Mouse (Mus musculus): ENCODE results near the gene Cd200r3.

Gene Cd200r3

GRCm38 (mm10) chr16:44984111-44984510, 40.6 kb downstream of the Cd200r3 start:
- in situ Hi-C loops (cut with MboI; ENCODE audit: low pct_unique_long_range_greater_than_20kb in 1 of 2, low sequenced_read_pairs in 2 of 2, unreplicated experiment in 1 of 2) = no loop called here

DNA sequence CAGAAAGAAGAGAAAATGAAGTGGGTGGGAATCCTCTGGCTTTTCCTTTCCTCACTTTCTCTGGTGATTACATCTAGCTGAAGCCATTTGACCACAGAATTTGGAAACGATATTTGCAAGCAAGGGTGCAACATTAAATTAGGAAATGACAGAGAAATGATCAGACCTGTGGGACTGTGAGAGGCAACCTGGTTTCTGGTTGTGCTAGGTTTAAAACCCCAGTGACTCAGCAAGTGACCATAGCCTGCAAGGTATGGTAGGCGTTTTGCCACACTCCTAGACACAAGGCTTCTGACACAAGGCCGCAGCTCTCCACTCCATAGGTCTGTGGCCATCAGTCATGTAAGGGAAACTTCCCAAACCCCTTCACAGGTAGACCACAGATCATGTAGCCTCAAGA, 41.4 kb downstream of the Cd200r3 start:
- in situ Hi-C loops (cut with MboI; ENCODE audit: low pct_unique_long_range_greater_than_20kb in 1 of 2, low sequenced_read_pairs in 2 of 2, unreplicated experiment in 1 of 2) = no loop called here

- in situ Hi-C loops (cut with MboI; ENCODE audit: low pct_unique_long_range_greater_than_20kb in 1 of 2, low sequenced_read_pairs in 2 of 2, unreplicated experiment in 1 of 2) = no loop called here
Observed at GRCm38 (mm10) chr16:44986029-44986428, 42.6 kb downstream of the Cd200r3 start.

DNA sequence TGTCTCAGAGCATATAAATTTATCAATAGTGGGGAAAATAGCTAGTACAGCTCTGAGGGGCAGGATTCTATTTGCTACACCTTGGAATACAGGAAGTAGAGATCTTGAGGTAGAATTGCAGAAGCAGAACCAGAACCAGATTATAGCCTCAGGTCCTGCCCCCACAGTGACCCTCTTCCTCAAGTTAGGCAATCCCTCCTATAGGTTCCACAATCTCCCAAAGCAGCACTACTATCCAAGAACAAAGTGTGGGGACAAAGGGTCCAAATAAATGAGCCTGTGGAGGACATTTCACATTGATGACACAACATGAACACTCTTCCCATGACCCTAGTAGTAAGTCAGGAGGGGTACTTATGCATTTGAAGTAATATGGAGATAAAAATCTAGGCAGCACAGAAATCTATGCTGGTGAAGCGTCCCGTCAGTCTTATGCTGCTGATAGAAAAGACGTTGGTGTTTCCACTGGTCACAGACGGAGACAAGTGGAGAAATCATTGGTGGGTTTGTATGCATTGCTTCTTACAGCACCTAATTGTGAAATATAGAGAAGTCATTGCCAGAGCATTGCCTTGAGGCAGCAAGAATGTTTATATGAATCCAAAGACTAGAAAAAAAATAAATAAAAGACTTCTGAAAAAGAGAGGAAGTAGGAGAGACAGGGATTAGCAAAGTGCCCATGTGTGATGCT, 45.3 kb downstream of the Cd200r3 start:
- in situ Hi-C loops (cut with MboI; ENCODE audit: low pct_unique_long_range_greater_than_20kb in 1 of 2, low sequenced_read_pairs in 2 of 2, unreplicated experiment in 1 of 2) = no loop called here

DNA sequence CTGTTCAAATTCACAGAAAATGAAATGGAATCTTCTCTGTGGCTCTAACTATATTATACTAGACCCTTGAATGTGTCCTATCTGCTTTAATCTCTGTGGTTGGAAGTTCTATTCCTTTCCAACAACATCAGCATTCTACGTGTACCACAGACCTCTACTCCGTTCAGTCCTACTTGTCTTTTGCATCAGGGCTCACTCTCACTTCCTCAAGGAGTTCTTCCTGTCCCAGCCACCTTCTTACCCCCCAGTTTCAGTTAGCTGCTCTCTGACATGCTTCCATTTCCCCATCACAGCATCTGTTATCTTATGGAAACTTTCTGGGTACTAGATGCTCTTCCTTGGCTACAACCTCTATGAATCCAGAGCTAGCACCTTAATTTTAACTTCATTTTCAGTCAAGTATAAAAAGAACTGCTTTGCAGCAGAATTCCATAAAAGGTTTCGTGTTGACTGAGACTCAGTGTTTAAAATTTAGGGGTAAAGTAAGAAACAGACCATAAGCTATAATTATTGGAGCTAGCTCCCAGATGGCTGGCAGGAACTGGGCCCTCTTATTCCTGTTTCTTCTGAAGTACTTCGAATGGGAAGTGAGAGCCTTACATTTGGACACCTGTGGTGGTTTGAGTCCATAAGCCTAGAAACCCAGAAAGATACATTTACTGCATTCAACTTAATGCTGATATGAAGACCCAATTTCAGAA, 50.0 kb downstream of the Cd200r3 start:
- in situ Hi-C loops (cut with MboI; ENCODE audit: low pct_unique_long_range_greater_than_20kb in 1 of 2, low sequenced_read_pairs in 2 of 2, unreplicated experiment in 1 of 2) = no loop called here

DNA sequence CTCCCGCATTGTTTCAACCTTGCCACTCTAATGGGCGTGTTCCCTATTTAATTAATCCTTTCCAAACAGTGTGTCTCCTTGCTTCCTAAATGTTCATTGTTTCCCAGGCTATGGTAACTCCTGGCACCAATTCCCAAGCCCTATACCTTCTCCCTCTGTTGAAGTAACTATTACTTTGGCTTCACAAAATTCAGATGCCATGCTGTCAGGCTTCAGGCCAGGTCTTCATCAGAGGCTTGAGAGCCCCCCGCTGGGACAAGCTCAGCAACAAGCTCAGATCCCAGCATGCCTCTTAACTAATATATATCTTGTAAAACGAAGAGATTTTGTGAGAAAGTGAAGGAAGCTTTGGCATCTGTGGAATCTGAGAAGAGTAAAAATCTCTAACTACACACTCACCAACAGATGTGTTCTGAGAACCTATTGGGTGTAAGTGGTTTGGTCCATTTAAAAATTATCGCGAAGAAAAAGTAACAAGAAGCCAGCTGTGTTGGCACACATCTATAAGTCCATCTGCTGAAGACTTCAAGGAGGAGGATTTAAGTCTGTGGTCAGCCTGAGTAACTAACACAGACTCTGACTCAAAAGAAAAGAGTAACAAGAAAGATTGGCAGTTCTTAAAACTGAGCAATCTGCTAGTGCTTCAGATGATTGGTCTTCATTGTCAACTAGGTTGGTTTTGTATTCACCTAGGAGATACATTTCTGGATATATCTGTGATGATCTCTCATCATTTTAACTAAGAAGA, 50.9 kb downstream of the Cd200r3 start:
- in situ Hi-C loops (cut with MboI; ENCODE audit: low pct_unique_long_range_greater_than_20kb in 1 of 2, low sequenced_read_pairs in 2 of 2, unreplicated experiment in 1 of 2) = no loop called here

DNA sequence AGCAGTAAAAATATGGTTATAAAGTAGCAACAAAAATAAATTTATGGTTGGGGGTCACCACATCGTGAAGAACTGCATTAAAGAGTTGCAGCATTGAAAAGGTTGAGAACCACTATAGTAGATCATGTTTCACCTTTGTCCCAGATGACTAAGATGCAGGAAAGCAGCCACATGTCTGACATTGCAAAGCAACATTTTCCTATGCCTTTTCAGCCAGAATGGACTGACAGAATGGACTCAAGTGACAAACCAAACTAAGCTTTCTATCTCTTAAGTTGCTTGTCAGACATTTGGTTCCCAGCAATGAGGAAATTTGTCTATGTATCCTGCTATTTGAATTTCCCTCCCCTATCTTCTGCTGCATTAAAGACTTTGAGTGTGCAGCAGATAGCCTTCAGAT, 51.6 kb downstream of the Cd200r3 start:
- in situ Hi-C loops (cut with MboI; ENCODE audit: low pct_unique_long_range_greater_than_20kb in 1 of 2, low sequenced_read_pairs in 2 of 2, unreplicated experiment in 1 of 2) = no loop called here

- in situ Hi-C loops (cut with MboI; ENCODE audit: low pct_unique_long_range_greater_than_20kb in 1 of 2, low sequenced_read_pairs in 2 of 2, unreplicated experiment in 1 of 2) = no loop called here
Observed at GRCm38 (mm10) chr16:44996701-44997100, 53.2 kb downstream of the Cd200r3 start.

DNA sequence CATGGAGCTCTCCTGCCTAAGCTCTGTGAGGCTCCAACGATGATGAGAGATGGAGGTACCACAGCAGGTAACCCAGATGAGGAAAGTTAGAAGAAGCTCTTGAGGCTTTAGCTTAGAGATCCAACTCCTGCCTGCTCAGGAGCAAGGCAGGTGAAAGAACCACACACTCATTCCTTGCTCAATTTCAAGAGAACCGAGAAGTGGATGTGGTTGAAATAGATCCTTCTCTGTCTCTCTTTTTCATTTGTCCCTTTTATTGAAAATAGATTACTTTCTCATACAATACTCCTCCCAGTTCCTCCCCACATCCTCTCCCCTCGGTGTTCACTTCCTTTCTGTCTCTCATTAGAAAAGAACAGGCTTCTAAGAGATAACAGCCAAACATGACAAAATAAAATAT, 56.1 kb downstream of the Cd200r3 start:
- in situ Hi-C loops (cut with MboI; ENCODE audit: low pct_unique_long_range_greater_than_20kb in 1 of 2, low sequenced_read_pairs in 2 of 2, unreplicated experiment in 1 of 2) = no loop called here

DNA sequence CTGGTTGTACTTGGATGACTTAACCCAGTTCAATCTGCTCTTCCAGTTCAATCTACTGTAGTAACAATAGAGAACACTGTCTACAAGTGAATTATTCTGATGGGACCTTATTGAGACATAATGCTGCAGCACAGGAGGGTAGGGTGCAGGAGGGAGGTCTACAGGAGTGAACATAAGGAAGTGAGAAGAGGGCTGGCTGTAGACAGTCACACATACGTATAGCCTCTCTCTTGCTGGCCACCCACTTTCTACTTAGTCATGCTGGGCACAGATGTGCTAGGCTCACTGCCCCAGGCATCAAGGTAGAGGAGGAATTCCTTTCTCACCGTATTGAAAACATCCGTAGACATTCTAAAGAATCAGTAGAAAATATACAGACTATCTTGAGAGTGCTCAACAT, 61.0 kb downstream of the Cd200r3 start:
- in situ Hi-C loops (cut with MboI; ENCODE audit: low pct_unique_long_range_greater_than_20kb in 1 of 2, low sequenced_read_pairs in 2 of 2, unreplicated experiment in 1 of 2) = no loop called here

DNA sequence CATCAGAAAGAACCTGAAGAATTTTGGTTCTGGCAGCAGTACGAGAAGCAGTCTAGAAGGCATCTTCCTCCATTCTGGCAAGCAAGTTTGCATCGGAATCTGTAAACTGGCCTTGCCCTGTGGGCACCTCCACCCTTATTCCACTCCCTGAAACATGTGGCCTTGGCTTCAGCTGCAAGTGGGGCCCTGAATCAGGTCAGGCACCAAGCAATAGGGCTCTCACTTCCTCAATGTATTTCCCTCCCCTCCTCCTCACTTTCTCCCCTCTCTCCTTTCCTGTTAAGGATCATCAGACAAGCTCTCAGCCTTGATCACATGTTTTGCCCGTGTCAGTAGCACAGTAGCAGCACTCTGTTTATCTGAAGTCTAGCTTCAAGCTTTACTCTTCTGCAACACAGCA, 61.8 kb downstream of the Cd200r3 start:
- in situ Hi-C loops (cut with MboI; ENCODE audit: low pct_unique_long_range_greater_than_20kb in 1 of 2, low sequenced_read_pairs in 2 of 2, unreplicated experiment in 1 of 2) = no loop called here

DNA sequence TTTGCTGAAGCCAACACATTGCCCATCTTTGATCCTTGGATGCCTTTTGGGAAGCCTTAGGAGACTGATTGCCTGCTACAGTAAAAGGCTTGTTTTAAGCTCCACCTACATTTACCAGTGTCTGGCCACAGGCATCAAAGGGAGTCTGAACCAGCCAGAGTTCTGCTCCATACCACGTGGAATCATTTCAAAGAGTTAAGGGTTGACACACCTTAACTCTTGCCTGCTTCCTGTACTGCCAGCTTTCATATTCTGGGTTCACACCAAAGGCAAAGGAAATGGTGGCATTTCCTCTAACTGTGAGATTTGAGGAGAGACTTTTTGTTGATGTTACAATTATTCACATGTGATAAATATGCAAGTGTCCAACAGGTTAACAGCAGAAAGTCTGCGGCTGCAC, 63.5 kb downstream of the Cd200r3 start:
- in situ Hi-C loops (cut with MboI; ENCODE audit: low pct_unique_long_range_greater_than_20kb in 1 of 2, low sequenced_read_pairs in 2 of 2, unreplicated experiment in 1 of 2) = no loop called here

- in situ Hi-C loops (cut with MboI; ENCODE audit: low pct_unique_long_range_greater_than_20kb in 1 of 2, low sequenced_read_pairs in 2 of 2, unreplicated experiment in 1 of 2) = no loop called here
Observed at GRCm38 (mm10) chr16:45007807-45008206, 64.3 kb downstream of the Cd200r3 start.

DNA sequence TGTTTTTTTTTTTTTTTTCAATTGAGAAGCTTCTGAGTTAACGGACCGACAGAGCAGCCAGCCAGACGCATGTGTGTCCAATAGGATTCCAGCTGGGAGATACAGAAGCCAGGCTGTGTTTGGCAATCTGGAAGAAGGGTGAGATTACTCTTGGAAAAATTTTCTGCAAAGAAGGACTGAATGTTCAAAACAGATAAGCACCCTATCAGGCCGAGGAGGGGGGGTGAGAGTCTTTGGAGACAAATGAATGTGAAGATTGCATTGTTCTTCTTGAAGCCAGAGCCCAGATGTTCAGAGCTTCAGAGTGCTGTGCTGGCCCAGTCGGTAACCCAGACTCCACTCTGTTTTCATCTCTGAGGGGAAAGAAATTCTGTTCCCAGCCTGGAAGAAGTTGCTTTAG, 66.2 kb downstream of the Cd200r3 start:
- in situ Hi-C loops (cut with MboI; ENCODE audit: low pct_unique_long_range_greater_than_20kb in 1 of 2, low sequenced_read_pairs in 2 of 2, unreplicated experiment in 1 of 2) = no loop called here

DNA sequence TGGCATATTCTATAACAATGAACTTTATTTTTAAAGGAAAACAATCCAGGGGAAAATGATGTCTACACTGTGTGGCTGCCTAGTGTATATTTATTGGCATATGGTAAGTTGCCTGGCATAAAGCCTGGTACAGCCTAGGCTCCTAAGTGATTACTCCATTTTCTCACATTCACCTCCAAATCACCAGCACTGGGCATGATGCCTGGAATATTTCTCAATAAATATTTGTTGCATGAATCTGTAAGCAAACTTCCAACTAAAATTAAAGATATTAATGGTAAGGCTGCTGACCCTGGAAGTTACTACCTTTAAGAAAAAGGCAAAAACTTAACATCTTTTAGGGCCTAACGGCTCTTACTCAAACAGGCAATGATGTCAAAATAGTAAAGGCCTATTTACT, 72.1 kb downstream of the Cd200r3 start:
- in situ Hi-C loops (cut with MboI; ENCODE audit: low pct_unique_long_range_greater_than_20kb in 1 of 2, low sequenced_read_pairs in 2 of 2, unreplicated experiment in 1 of 2) = no loop called here

GRCm38 (mm10) chr16:45016488-45016887, 73.0 kb downstream of the Cd200r3 start:
- in situ Hi-C loops (cut with MboI; ENCODE audit: low pct_unique_long_range_greater_than_20kb in 1 of 2, low sequenced_read_pairs in 2 of 2, unreplicated experiment in 1 of 2) = no loop called here

- in situ Hi-C loops (cut with MboI; ENCODE audit: low pct_unique_long_range_greater_than_20kb in 1 of 2, low sequenced_read_pairs in 2 of 2, unreplicated experiment in 1 of 2) = no loop called here
Observed at GRCm38 (mm10) chr16:45018868-45019267, 75.4 kb downstream of the Cd200r3 start.

GRCm38 (mm10) chr16:45020055-45020454, 76.6 kb downstream of the Cd200r3 start:
- in situ Hi-C loops (cut with MboI; ENCODE audit: low pct_unique_long_range_greater_than_20kb in 1 of 2, low sequenced_read_pairs in 2 of 2, unreplicated experiment in 1 of 2) = no loop called here

- in situ Hi-C loops (cut with MboI; ENCODE audit: low pct_unique_long_range_greater_than_20kb in 1 of 2, low sequenced_read_pairs in 2 of 2, unreplicated experiment in 1 of 2) = no loop called here
Observed at GRCm38 (mm10) chr16:45020669-45021309, 77.3 kb downstream of the Cd200r3 start.

Measured in mouse embryonic stem cell (cell line).